Mouse (Mus musculus) small intestine, adult 2 months (tissue): ENCODE data around the gene Sv2c. TPM values are rescaled to one million over a fixed set of nuclear protein-coding genes. Genes with fewer than 3 reads are reported as not detected.

ENCODE experiments used
- H3K27ac ChIP-seq: fragments of 200-500 bp; 2 replicates; pipeline ENCODE4 v1.5.1; 2012; ENCODE audit warnings: low read depth, low read length, control low read depth, inconsistent platforms; ENCODE audit not compliant: insufficient read depth
- H3K27me3 ChIP-seq: fragments of 200-500 bp; 2 replicates; pipeline ENCODE4 v1.6.1; 2012; ENCODE audit warnings: mild to moderate bottlenecking, moderate library complexity, low read length, inconsistent platforms; ENCODE audit not compliant: control insufficient read depth, insufficient read depth
- H3K36me3 ChIP-seq: fragments of 200-500 bp; 2 replicates; pipeline ENCODE4 v1.6.1; 2012; ENCODE audit warnings: mild to moderate bottlenecking, low read length, control low read depth, inconsistent platforms; ENCODE audit not compliant: control insufficient read depth, insufficient read depth
- H3K4me1 ChIP-seq: fragments of 200-500 bp; 2 replicates; pipeline ENCODE4 v1.6.1; 2012; ENCODE audit warnings: low read length, inconsistent platforms, mixed read lengths; ENCODE audit not compliant: control insufficient read depth, insufficient read depth, insufficient read length
- H3K4me3 ChIP-seq: fragments of 200-500 bp; 2 replicates; pipeline ENCODE4 v1.5.1; 2012; ENCODE audit warnings: low read depth, mild to moderate bottlenecking, control low read depth, inconsistent platforms, low read length, moderate library complexity
- CTCF ChIP-seq: fragments of 200-500 bp; IDR thresholded peaks from 2 replicates; pipeline ENCODE4 v1.5.1; 2012; ENCODE audit warnings: low read depth, mild to moderate bottlenecking, control low read depth, inconsistent platforms, low read length, moderate library complexity, mixed read lengths; ENCODE audit not compliant: insufficient replicate concordance, insufficient read length; ENCODE audit errors: extremely low read depth
- POLR2A ChIP-seq: fragments of 200-500 bp; IDR thresholded peaks from 2 replicates; pipeline ENCODE4 v1.6.1; 2012; ENCODE audit warnings: low read depth, mild to moderate bottlenecking, control low read depth, inconsistent platforms, low read length, moderate library complexity
- WGBS: fragments of 180-500 bp; shearing (Covaris S2); methylation state at CpG from one replicate; pipeline ENCODE4 v1.1.7; 2018; 5-methylcytosine and 5-hydroxymethylcytosine counted together
- polyA plus RNA-seq: library from polyadenylated mRNA; depleted of rRNA; stranded (reverse); fragments of >200 nt; gene quantifications from 2 replicates; pipeline ENCODE4 v1.2.3, GENCODE M21; 2012

Gene Sv2c
- polyA plus RNA-seq, 1 experiment = 0.25 TPM

DNA sequence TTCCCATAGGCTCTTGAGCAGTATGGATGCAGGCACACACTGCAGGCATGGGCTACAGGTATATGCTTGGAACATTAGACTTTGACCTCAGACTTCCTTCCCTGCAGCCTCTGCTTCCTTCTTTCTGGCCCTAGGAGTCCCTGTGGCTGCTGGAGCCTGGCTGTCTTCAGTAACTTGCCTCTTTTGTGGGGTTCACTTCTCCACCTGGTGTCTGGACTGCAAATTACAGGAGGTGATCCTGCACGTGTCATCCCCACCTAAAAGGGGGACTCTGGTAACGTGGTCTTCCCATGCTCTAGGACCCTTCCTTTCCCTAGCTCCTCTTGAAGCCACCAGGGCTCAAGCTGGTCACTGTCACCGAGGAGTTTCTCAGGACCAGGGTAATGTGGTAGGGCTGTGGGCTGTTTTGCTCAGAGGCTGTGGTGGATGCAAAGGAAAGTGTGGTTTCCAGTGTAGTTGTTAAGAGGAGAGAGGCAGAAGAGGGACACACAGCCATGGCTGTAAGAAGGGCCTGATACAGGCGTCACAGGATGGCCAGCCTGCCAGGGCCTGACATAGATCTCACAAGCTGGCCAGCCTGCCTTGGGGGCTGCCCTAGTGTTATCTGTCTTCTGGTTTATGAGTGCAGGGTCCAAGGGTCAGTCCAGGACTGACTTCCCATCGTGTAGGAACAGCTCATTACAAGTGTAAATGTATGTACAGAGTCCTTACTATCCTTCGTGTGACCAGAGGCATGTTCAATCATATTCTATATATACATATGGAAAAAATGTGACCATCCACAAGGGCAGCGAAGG, 181.1 kb downstream of the Sv2c start:
- Histone ChIP-seq H3K36me3 (no peaks in the 10 kb centered on the region), H3K27me3 (no peaks in the 10 kb centered on the region)

DNA sequence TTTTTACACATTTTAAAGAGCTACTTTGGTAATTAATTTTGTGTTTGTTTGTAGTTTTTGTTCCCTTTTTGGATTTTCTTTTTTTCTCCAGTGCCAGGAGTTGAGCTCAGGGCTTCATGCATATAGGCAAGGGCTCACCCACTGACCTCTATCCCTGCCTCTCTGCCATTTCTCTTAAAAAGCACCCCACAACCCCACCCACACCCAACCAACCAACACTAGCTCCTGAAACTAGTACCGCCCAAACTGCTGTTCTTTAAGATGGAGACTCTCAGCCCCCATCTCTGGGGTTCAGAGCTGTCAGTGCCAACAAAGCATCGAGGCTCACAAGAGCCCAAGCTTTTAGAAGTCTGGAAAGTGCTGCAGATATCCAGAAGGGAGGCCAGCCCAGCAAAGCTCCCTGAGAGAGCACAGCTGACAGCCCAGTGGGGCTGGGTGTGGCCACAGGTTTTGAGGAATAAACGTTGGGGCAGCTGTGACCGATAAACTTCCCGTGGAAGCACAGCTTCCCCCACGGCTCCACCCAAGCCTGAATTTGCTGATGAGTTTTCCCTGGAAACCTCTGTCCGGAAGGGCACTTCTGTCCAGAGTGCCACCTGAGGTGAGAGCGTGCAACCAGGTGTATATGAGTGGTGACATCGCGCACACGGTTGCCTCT, 181.8 kb downstream of the Sv2c start:
- no peaks in the 10 kb centered on the region for H3K27me3 ChIP-seq
- peaks cover 30% of the 10 kb centered on the region for H3K4me1 ChIP-seq
- 21% methylated on average over 11 of the region's 11 CpGs for WGBS
- peak overlapping the region; percentile 14 for H3K4me3 ChIP-seq
- no peaks in the 10 kb centered on the region for H3K36me3 ChIP-seq
- peak overlapping the region; percentile 93 for H3K27ac ChIP-seq
- no peak for TF ChIP-seq CTCF
- TF ChIP-seq POLR2A = 0 out of 2 replicates have a peak, but pooled peaks have one; percentile 12

More for the DNA sequence above, 181.1 kb downstream of the Sv2c start:
- WGBS = 28% methylated on average over 7 of the region's 7 CpGs
- TF ChIP-seq POLR2A (no peak), CTCF (peak; percentile 56; the same call in 1 of the 2 replicates)
- Histone ChIP-seq H3K4me1 (peaks cover 30% of the 10 kb centered on the region), H3K27ac (peak overlapping the region; percentile 93), H3K4me3 (no peak overlapping the region; the same call in 1 of the 2 replicates)

DNA sequence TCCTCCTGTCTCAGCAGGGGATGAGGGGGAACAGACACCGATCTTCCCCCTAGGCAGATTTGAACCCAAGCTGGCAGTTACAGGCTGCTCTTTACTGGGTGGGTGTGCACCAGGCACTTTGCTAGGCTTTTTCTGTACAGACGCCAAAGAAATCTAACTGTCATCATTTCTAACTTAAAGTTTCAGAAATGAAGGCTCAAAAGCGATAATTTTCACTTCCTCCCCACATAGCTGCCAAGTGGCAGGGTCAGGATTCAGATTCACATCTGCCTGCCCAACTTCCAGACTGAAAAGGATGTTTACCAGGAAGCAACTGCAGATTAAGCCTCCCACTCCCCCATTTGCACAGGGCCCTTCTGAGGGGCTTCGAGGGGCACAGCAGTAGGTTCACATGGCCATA, 183.0 kb downstream of the Sv2c start:
- Histone ChIP-seq H3K4me3 (no peak overlapping the region), H3K36me3 (no peaks in the 10 kb centered on the region), H3K27me3 (no peaks in the 10 kb centered on the region), H3K4me1 (peaks cover 30% of the 10 kb centered on the region), H3K27ac (no peak overlapping the region)
- TF ChIP-seq POLR2A (no peak), CTCF (no peak)
- 84% methylated on average over 4 of the region's 4 CpGs for WGBS

DNA sequence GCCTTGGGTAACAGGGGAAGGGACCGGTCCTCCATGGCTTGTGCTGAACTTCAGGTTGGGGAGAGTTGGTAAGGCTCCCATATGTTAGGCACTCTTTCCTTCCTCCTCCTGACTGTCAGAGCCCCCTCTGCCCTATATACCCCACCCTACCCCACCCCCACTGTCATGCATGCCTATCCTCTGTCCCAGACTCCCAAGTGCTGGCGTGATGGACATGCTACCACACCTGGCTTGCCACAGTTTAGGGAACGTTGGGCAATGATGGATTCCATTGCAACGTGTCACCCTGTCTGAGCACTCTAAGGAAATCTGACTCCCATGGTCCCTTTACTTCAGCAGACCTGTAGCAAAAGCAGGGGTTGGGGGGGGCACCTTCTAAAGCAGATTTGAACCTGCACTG, 183.6 kb downstream of the Sv2c start:
- 90% methylated on average over 4 of the region's 4 CpGs for WGBS
- TF ChIP-seq CTCF = no peak
- TF ChIP-seq POLR2A = no peak
- no peak overlapping the region for H3K27ac ChIP-seq
- no peaks in the 10 kb centered on the region for H3K27me3 ChIP-seq
- no peaks in the 10 kb centered on the region for H3K36me3 ChIP-seq
- no peak overlapping the region for H3K4me3 ChIP-seq
- H3K4me1 ChIP-seq = peaks cover 30% of the 10 kb centered on the region

DNA sequence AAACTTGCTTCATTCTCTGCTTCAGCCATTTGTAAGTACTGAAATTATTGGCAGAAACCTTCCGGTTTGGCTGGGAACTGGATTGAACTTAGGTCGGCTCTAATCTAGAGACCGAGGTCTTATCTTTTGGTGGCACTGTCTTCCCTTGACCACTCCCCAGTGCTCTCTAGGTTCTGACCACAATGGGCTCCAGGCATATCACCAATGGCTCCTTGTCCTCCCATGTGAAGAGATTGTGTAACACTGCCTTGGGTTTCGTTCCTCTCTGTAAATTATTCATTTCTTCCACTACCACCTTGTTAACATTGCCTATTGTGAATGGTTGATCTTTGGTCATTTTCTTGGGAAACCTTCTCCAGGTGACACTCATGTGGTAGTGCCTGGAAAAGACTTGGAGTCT, 184.0 kb downstream of the Sv2c start:
- no peak for TF ChIP-seq CTCF
- TF ChIP-seq POLR2A = no peak
- Histone ChIP-seq H3K4me3 (no peak overlapping the region), H3K27me3 (no peaks in the 10 kb centered on the region), H3K36me3 (no peaks in the 10 kb centered on the region), H3K27ac (no peak overlapping the region), H3K4me1 (peaks cover 30% of the 10 kb centered on the region)
- 24% methylated on average over 4 of the region's 4 CpGs for WGBS

DNA sequence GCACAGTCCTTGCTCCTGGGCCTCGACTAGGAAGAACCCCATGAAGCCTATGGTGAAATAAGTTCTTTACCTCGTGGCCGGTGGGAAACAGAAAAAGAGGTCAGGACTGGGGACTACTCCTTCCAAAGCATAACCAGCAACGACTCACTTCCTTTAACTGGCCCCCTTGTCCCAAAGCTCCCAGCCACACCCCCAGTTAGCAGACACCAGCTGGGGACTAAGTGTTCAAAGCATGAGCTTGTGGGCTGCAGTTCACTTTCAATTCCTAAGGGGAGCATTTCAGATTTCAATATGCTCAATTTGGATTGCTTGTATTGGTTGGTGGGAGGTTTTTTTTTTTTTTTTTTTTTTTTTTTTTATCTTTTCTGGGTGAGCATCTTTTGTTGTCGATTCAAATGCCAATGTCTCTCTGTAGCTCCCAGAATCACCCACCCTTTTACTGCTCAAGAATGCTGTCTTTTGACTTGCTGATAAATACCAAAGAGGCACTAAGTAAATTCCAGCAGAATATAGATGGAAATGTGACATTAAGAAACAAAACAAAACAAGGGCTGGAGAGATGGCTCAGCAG, 186.4 kb downstream of the Sv2c start:
- Histone ChIP-seq H3K27me3 (no peaks in the 10 kb centered on the region), H3K36me3 (no peaks in the 10 kb centered on the region), H3K4me3 (no peak overlapping the region), H3K4me1 (peaks cover 16% of the 10 kb centered on the region; the same call in 1 of the 2 replicates), H3K27ac (no peak overlapping the region)
- WGBS = 50% methylated on average over 5 of the region's 5 CpGs
- TF ChIP-seq POLR2A = no peak
- TF ChIP-seq CTCF = no peak

DNA sequence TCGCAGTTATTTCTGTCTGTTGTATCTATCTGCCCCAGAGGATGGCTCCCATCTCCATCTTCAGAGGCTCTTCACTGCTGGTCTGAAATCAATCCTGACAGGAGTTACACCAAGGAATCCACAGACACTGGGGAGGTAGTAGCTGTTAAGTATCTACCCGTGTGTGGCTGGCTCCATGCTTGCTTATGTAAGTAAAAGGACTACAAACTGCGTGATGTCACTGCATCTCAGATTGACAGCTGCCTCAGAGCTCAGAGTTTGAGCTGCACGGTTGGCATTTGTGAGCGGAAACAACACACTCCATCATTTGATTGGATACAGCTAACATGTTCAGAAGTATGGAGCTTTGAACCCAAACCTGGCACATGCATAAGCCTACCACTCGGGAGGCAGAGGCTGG, 187.8 kb downstream of the Sv2c start:
- H3K36me3 ChIP-seq = no peaks in the 10 kb centered on the region
- no peaks in the 10 kb centered on the region for H3K27me3 ChIP-seq
- H3K4me1 ChIP-seq = peaks cover 6% of the 10 kb centered on the region; the same call in 1 of the 2 replicates
- H3K4me3 ChIP-seq = no peak overlapping the region
- H3K27ac ChIP-seq = no peak overlapping the region
- TF ChIP-seq POLR2A = no peak
- no peak for TF ChIP-seq CTCF
- WGBS = 87% methylated on average over 6 of the region's 6 CpGs
